Mouse (Mus musculus) kidney, postnatal 4 days (tissue): ENCODE measurements at regions not wholly inside any gene's neighbourhood (a gene's known extent, or its start where the extent isn't known, plus 50 kb on each side); places are given as distances from the start of the nearest gene placed in this dataset.
"Not testable (repeated sequence)": the region's sequence is repeated elsewhere in the genome, so short reads cannot be mapped to it uniquely, and the experiment has no call there.

Experiments used
- DNase-seq, 2 experiments: peaks; one replicate each; pipeline ENCODE4 v3.0.0; 2021; ENCODE audit warnings: mixed read lengths in 2 of 2

DNA sequence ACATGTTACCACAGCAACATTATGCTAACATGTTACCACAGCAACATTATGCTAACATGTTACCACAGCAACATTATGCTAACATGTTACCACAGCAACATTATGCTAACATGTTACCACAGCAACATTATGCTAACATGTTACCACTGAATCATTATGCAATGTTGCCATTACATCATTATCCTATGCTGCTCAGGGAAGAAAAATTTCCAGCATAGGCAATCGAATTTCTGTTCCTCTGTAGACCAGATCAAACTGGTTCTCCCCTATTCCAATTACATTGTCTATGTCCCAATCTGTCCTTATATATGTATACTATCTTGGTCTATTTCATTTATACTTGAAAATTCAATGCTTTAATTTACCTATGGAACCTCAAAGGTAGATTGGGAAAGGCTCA lies 61.3 kb upstream of the Rmdn2 start:
- not testable (repeated sequence) for DNase-seq

- no peak for DNase-seq
Observed at GRCm38 (mm10) chr17:79553850-79554249, 57.8 kb upstream of the Rmdn2 start.

DNA sequence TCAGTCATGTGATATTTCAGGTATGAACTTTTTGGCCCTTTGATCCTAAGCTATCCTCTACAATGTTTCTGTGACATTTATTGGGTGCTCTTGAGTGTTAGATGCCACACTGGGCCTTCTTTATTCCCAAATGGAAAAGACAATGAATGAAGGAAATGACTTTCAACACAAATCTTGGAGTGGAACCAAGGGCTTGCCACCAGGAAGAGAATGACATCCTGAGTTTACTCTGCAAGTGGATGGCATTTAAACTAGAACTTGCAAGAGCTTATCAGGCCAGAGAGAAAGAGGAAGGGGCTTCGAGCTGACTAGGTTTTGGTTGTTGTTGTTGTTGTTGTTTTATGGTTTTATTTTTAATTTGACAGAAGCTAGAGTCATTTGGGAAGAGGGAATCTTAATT lies 56.1 kb upstream of the Rmdn2 start:
- DNase-seq: no peak
